Mouse (Mus musculus): Measurements from ENCODE around the gene Grin1. TPM values are rescaled to one million over a fixed set of nuclear protein-coding genes. Genes with fewer than 3 reads are reported as not detected.
A peak's percentile ranks its signal among the peaks of the same experiment; 100 is the strongest.

Gene Grin1
- polyA plus RNA-seq, 1 experiment from 2014 or later: 1.3 TPM

- H3K27ac ChIP-seq: peak overlapping the region; percentile 72; the same call in 1 of the 2 replicates
Observed at GRCm38 (mm10) chr2:25304657-25305541, 14.1 kb downstream of the Grin1 start.

GRCm38 (mm10) chr2:25303931-25304656 is 14.9 kb downstream of the Grin1 start:
- no peaks in the 10 kb centered on the region for H3K36me3 ChIP-seq (replicated peaks)
- peaks cover 17% of the 10 kb centered on the region for H3K4me1 ChIP-seq
- no peak overlapping the region for H3K27ac ChIP-seq
- 80% methylated on average over 7 of the region's 7 CpGs for WGBS
- H3K27me3 ChIP-seq (ENCODE audit: poor library complexity, severe bottlenecking): peaks cover 63% of the 10 kb centered on the region
- H3K4me3 ChIP-seq: peak overlapping the region; percentile 54; the same call in 1 of the 2 replicates
- no peak for DNase-seq (ENCODE audit: extremely low spot score, low spot score)
- H3K9me3 ChIP-seq: no peaks in the 10 kb centered on the region

More at GRCm38 (mm10) chr2:25304657-25305541, 14.1 kb downstream of the Grin1 start:
- peak; percentile 71 for DNase-seq (ENCODE audit: extremely low spot score, low spot score)
- peak overlapping the region; percentile 54 for H3K4me3 ChIP-seq
- no peaks in the 10 kb centered on the region for H3K36me3 ChIP-seq (replicated peaks)
- H3K4me1 ChIP-seq: peaks cover 17% of the 10 kb centered on the region
- peaks cover 71% of the 10 kb centered on the region for H3K27me3 ChIP-seq (ENCODE audit: poor library complexity, severe bottlenecking)
- H3K9me3 ChIP-seq: no peaks in the 10 kb centered on the region
- 2% methylated on average over 43 of the region's 45 CpGs for WGBS

DNA sequence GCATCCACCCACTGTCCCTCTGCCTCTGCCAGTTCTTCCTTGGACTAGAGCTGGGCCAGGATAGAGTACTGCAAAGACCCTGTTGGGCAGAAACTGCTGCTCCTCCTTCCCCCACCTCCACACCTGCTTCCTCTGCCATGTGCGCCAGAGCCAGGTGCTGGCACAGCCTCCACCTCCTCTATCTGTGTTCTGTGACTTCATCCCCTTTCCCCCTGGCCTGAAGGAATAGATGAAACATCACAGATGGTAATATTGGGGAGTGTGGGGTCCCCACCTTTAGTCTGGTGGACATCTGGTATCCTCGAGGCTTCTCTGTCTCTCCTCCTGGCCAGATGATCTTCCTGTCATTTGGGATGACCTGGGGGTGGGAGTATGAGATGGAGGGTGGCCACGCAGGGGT is 15.5 kb downstream of the Grin1 start:
- no peak overlapping the region for H3K27ac ChIP-seq
- H3K4me3 ChIP-seq: no peak overlapping the region
- no peaks in the 10 kb centered on the region for H3K36me3 ChIP-seq (replicated peaks)
- peaks cover 57% of the 10 kb centered on the region for H3K27me3 ChIP-seq (ENCODE audit: poor library complexity, severe bottlenecking)
- DNase-seq (ENCODE audit: extremely low spot score, low spot score): no peak
- no peaks in the 10 kb centered on the region for H3K9me3 ChIP-seq
- peaks cover 17% of the 10 kb centered on the region for H3K4me1 ChIP-seq
- WGBS: 61% methylated on average over 3 of the region's 3 CpGs

DNA sequence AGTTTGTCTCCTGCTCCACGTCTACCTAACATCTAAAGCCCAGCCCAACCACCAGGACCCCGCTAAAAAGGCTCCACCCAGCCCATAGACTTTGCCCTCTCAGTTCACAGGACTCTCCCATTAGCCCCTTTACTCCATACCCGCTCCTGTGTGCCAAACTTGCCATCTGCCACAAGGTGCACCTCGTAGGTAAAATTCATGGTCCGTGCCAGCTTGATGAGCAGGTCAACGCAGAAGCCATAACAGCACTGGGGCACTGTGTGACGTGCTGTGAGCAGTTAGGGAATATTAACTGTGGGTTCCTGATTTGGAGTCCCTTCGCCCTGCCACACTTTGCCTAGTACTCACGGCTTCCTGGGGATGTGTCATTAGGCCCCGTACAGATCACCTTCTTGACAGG is 20.9 kb downstream of the Grin1 start:
- no peak for DNase-seq (ENCODE audit: extremely low spot score, low spot score)
- Histone ChIP-seq H3K4me1 (no peaks in the 10 kb centered on the region), H3K4me3 (no peak overlapping the region), H3K9me3 (no peaks in the 10 kb centered on the region), H3K36me3 (replicated peaks) (no peaks in the 10 kb centered on the region), H3K27ac (no peak overlapping the region), H3K27me3 (ENCODE audit: poor library complexity, severe bottlenecking) (peaks cover 52% of the 10 kb centered on the region)
- WGBS: 83% methylated on average over 10 of the region's 10 CpGs

GRCm38 (mm10) chr2:25297093-25297492 is 21.9 kb downstream of the Grin1 start:
- Histone ChIP-seq H3K4me3 (no peak overlapping the region), H3K4me1 (peaks cover 8% of the 10 kb centered on the region), H3K27ac (no peak overlapping the region), H3K27me3 (ENCODE audit: poor library complexity, severe bottlenecking) (peaks cover 56% of the 10 kb centered on the region), H3K9me3 (no peaks in the 10 kb centered on the region), H3K36me3 (replicated peaks) (no peaks in the 10 kb centered on the region)
- DNase-seq (ENCODE audit: extremely low spot score, low spot score): no peak
- 80% methylated on average over 8 of the region's 8 CpGs for WGBS

DNA sequence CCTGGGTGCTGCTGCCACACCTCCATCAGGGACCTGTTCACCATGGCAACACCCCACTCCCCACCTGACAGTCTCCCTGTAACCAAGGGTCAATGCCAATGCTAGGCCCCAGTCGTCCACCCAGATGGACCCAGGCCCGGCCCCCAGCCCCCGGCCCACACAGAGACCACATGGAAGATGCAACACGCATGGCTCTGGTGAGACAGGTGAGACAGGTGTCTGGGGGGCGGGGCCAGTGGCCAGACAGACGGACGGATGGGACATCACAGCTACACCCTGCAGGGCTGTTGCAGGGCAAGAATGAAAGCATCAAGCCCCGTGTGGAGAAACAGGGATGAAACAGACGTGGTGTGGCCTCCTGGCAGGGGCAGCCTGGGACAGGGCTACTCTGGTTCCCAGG is 25.3 kb downstream of the Grin1 start:
- no peaks in the 10 kb centered on the region for H3K9me3 ChIP-seq
- H3K27ac ChIP-seq: no peak overlapping the region
- DNase-seq (ENCODE audit: extremely low spot score, low spot score): no peak
- H3K4me1 ChIP-seq: peaks cover 33% of the 10 kb centered on the region
- H3K4me3 ChIP-seq: no peak overlapping the region
- H3K36me3 ChIP-seq (replicated peaks): no peaks in the 10 kb centered on the region
- 78% methylated on average over 9 of the region's 9 CpGs for whole genome bisulfite sequencing
- peaks cover 90% of the 10 kb centered on the region for H3K27me3 ChIP-seq (ENCODE audit: poor library complexity, severe bottlenecking)

GRCm38 (mm10) chr2:25292856-25293255 is 26.1 kb downstream of the Grin1 start:
- Histone ChIP-seq H3K9me3 (no peaks in the 10 kb centered on the region), H3K4me1 (peaks cover 33% of the 10 kb centered on the region), H3K27ac (no peak overlapping the region), H3K4me3 (peak overlapping the region; percentile 42; the same call in 1 of the 2 replicates), H3K36me3 (replicated peaks) (no peaks in the 10 kb centered on the region), H3K27me3 (ENCODE audit: poor library complexity, severe bottlenecking) (peaks cover 96% of the 10 kb centered on the region)
- DNase-seq (ENCODE audit: extremely low spot score, low spot score): peak; percentile 82
- 0% methylated on average over 1 of the region's 1 CpGs for WGBS

DNA sequence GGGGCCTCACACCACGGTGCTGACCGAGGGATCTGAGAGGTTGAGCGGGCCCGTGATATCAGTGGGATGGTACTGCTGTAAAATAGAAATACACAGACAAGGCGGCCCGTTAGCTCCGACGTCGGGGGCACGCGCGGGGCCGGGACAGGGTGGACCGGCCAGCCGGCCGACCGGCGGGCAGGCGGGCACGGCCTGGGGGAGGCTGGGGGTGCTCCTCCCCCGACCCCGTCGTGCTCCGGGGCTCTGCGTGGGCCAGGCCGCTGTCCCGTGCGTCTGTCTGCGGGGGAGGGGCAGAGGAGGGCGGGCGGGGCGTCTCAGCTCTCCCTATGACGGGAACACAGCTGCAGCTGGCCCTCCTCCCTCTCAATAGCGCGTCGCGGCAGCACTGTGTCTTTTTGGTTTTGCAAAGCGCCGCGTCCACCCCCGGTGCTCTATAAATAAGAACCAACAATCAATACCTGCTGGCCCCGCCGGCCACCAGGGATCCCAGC is 26.9 kb downstream of the Grin1 start:
- 5% methylated on average over 43 of the region's 43 CpGs for WGBS
- H3K4me3 ChIP-seq: peak overlapping the region; percentile 42
- no peak for DNase-seq (ENCODE audit: extremely low spot score, low spot score)
- H3K9me3 ChIP-seq: no peaks in the 10 kb centered on the region
- H3K27me3 ChIP-seq (ENCODE audit: poor library complexity, severe bottlenecking): peaks cover 96% of the 10 kb centered on the region
- H3K4me1 ChIP-seq: peaks cover 33% of the 10 kb centered on the region
- no peaks in the 10 kb centered on the region for H3K36me3 ChIP-seq (replicated peaks)
- H3K27ac ChIP-seq: no peak overlapping the region

- Histone ChIP-seq H3K4me1 (peaks cover 33% of the 10 kb centered on the region), H3K9me3 (no peaks in the 10 kb centered on the region), H3K27me3 (ENCODE audit: poor library complexity, severe bottlenecking) (peaks cover 96% of the 10 kb centered on the region), H3K27ac (no peak overlapping the region), H3K36me3 (replicated peaks) (peaks cover 1% of the 10 kb centered on the region), H3K4me3 (peak overlapping the region; percentile 42)
- 5% methylated on average over 32 of the region's 32 CpGs for WGBS
- DNase-seq (ENCODE audit: extremely low spot score, low spot score): no peak
Observed at GRCm38 (mm10) chr2:25291184-25292053, 27.6 kb downstream of the Grin1 start.

- peaks cover 33% of the 10 kb centered on the region for H3K4me1 ChIP-seq
- H3K9me3 ChIP-seq: no peaks in the 10 kb centered on the region
- no peak overlapping the region for H3K27ac ChIP-seq
- H3K27me3 ChIP-seq (ENCODE audit: poor library complexity, severe bottlenecking): peaks cover 91% of the 10 kb centered on the region
- under 1% methylated on average over 18 of the region's 18 CpGs for WGBS
- H3K36me3 ChIP-seq (replicated peaks): peaks cover 8% of the 10 kb centered on the region
- peak overlapping the region; percentile 25; the same call in 1 of the 2 replicates for H3K4me3 ChIP-seq
- DNase-seq (ENCODE audit: extremely low spot score, low spot score): no peak
Observed at GRCm38 (mm10) chr2:25290816-25291130, 28.2 kb downstream of the Grin1 start.

DNA sequence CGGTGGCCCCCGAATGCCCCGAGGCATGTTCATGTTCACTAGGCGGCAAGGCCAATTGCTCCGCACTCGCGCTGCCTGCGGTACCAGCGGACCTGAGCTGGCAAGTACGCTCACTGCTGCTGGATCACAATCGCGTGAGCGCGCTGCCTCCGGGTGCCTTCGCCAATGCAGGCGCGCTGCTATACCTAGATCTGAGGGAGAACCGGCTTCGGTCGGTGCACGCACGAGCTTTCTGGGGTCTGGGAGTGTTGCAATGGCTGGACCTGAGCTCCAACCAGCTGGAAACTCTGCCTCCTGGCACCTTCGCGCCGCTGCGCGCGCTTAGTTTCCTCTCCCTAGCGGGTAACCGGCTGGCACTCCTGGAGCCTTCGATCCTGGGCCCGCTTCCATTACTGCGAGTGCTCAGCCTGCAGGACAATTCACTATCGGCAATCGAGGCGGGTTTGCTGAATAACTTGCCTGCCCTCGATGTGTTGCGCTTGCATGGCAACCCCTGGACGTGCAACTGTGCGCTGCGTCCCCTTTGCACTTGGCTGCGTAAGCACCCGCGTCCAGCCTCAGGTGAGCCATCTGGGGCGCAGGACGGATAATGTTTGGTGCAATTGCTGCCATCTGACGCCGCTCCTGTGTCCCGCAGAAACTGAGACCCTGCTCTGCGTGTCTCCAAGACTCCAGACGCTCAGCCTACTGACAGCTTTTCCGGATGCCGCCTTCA is 28.7 kb downstream of the Grin1 start:
- 2% methylated on average over 54 of the region's 54 CpGs for WGBS
- H3K36me3 ChIP-seq (replicated peaks): peaks cover 13% of the 10 kb centered on the region
- peak overlapping the region; percentile 25; the same call in 1 of the 2 replicates for H3K4me3 ChIP-seq
- H3K9me3 ChIP-seq: no peaks in the 10 kb centered on the region
- H3K27me3 ChIP-seq (ENCODE audit: poor library complexity, severe bottlenecking): peaks cover 86% of the 10 kb centered on the region
- peaks cover 33% of the 10 kb centered on the region for H3K4me1 ChIP-seq
- no peak overlapping the region for H3K27ac ChIP-seq
- no peak for DNase-seq (ENCODE audit: extremely low spot score, low spot score)

DNA sequence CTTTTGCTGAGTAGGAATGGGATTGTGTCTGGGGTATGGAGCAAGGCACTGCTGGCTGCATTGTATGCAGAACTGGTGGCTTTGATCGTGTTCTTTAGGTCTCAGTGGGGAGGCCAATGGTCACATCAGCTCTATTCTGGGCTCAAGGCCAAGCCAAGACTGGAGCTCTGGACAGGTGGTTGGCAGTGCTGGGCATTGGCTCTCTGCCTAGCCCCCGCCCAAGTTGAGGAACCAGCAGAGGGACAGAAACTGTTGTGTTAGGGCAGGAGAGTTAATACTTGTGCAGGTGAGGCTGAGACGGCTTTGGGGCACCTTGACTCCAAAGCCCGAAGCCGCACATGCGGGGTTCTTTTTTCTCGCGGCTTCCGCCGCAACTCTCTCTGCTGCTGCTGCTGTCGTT is 29.3 kb downstream of the Grin1 start, which contains the start of gene Lrrc26:
Gene Lrrc26 (plus strand): TSS at position 265 of the 400 bp plus-strand sequence.
- WGBS: 9% methylated on average over 11 of the region's 11 CpGs
- no peak for DNase-seq (ENCODE audit: extremely low spot score, low spot score)
- peak within 1 kb of the TSS; percentile 25; the same call in 1 of the 2 replicates for H3K4me3 ChIP-seq

More for the DNA sequence above, 29.3 kb downstream of the Grin1 start, which contains the start of gene Lrrc26:
- Histone ChIP-seq H3K27me3 (ENCODE audit: poor library complexity, severe bottlenecking) (peaks cover 82% of the 10 kb centered on the region), H3K36me3 (replicated peaks) (peaks cover 19% of the 10 kb centered on the region), H3K4me1 (peaks cover 33% of the 10 kb centered on the region), H3K9me3 (no peaks in the 10 kb centered on the region), H3K27ac (no peak within 1 kb of the TSS)

Data from forebrain, embryonic 10.5 days (tissue).